Mouse (Mus musculus) adrenal gland, postnatal 25 days (tissue): ENCODE data around the gene Snx30. TPM values are rescaled to one million over a fixed set of nuclear protein-coding genes. Genes with fewer than 3 reads are reported as not detected.
A peak's percentile ranks its signal among the peaks of the same experiment; 100 is the strongest.
"Not testable (repeated sequence)": the region's sequence is repeated elsewhere in the genome, so short reads cannot be mapped to it uniquely, and the experiment has no call there.

Experiments
- DNase-seq: peaks from one replicate; pipeline ENCODE4 v3.0.0; 2021; ENCODE audit warnings: mixed read lengths
- long read RNA-seq: library from polyadenylated mRNA; stranded (forward); transcript quantifications from one replicate; pipeline ENCODE4 v2.0.0, GENCODE M21; 2021
- total RNA-seq: library from RNA; stranded (reverse); gene quantifications from 2 replicates; pipeline ENCODE4 v1.2.3, GENCODE M21; 2021

Gene Snx30
- total RNA-seq: 4.2 and 6.7 TPM in 2 replicates
- long read RNA-seq, full-length matches to known transcripts: 7 of 12 reads
- long read RNA-seq, partial matches to known transcripts: 0 of 12 reads
- long read RNA-seq, other reads (novel, unspliced or antisense): 5 of 12 reads

DNA sequence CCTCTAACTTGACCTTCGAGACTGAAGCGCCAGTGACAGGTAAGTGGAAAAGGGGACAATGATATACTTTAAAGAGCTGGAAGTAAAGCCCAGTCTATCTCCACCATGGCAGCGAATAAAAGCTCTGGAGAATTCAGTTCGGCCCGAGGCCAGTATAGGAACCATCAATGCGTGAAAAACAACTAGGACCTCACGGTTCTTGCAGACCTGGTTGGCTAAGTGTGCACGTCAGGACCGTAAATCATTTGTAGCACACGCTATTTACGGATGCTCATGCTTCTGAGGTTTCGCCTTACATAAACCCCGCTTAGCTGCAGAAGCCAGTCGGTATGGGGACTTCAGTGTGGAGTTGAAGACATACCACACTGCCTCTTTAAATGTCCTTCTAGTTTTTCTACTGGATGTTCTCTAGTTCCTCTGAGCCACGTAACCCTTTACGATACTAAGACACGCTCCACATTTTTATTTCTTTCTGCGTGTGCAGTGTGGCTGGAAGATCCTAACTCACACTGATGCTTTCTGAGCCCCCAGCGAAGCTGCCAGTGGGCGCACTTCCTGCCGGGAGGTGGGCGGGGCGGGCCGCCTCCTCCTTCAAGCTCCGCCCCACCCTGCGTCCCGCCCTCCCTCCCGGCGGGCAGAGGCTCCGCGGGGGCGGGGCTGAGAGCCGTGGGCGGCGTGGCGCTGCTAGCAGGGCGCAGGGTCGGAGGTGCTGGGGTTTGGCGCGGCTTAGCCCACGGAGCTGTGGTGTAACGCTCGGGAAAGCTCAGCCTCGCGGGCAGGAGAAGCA lies at the start of gene Snx30:
Gene Snx30 (plus strand): TSS at position 660 of the 787 bp plus-strand sequence.
- DNase-seq: peak; percentile 94

GRCm38 (mm10) chr4:59756332-59757082 lies 49.1 kb upstream of the Snx30 start:
- peak; percentile 87 for DNase-seq

DNA sequence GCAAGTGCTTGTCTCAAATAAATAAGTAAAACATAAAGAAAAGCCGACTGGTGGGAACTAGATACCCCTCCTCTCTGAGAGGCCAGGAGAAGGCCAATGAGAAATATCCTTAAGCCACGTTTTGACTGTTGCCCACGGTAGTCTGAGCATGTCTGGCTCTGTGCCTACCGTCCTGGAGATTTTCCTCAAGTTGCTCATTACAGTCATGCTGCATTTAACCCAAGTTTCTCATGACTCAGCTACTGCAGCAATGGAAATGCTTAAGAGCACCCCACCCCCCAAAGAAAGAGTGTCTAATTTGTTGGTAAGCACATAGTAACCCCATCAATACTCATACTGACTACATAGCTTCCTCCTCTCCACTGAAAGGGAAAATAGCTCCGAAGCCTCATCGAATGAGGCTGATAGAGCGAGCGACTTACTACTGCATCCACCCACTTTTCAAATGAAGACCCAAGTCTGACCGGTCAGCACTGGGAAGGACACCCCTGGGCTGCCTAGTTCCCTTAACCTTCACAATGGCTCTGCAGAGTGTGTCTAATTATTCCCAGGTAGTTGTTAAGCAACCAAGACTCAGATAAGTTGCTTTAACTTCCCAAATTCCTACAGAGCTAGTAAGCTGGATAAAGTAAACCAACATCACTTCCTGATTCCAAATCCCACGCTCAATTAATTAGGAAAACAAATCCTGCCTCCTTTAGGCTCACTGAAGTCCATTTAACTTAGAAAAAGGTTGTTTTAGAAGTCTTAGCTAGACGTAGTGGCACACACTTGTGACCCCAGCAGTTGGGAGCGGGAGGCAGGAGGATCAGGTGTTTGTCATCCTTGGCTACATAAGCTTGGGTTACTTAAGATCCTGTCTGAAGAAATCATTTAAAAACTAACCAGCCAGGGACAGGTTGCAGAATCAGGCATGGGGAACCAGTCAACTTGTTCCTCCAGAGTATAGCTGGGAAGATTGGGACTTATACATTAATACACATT lies 47.9 kb upstream of the Snx30 start:
- no peak for DNase-seq

DNA sequence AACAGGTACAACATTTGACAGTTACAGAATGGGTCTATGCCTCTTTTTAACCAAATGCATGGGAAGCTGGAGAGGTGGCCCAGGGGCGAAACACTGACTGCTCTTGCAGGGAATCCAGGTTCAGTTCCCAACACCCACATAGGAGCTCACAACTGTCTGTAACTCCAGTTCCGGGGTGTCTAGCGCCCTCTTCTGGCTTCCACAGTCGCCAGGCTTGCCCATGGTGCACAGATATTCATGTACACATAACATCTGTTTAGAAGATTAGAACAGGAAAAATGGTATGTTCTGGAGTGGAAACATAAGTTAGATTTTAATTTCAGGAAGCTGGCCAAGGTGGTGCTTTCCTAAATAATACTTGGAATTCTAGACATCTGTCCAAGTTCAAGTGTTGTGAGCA lies 45.6 kb upstream of the Snx30 start:
- DNase-seq: no peak

DNA sequence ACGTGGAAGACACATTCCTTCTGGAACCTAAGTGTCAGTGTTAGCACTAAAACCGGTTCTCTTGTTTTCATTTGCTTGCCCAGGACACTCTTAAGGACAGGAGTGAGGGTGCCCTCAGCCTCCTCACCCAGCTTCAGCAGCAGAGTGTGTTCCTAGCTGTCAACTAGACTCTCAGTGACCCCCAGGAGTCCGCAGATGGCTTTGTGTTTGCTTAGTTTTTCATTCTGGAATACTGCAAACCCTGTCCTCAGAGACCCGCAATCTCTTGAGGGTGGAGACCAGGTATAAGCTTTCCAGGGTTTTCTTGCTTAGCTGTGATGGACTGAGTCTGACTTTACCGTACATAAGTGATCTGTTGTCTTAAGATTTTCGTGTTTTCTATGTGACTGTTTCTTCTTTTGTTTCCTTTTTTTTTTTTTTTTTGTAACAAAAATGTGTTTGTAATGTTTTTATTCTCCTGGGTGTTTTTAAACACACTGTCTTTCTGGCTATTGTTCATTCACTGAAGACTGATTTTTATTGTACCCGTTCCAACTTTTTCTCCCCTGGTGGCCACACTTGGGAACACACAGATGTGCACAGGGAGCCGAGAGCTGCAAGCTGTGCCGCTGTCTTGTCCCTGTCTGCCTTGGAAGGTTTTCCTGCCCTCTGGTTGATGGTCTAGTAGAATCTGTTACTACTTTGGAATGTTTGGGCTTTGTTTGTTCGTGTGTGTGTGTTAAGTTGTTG lies 44.8 kb upstream of the Snx30 start:
- DNase-seq: peak; percentile 56

DNA sequence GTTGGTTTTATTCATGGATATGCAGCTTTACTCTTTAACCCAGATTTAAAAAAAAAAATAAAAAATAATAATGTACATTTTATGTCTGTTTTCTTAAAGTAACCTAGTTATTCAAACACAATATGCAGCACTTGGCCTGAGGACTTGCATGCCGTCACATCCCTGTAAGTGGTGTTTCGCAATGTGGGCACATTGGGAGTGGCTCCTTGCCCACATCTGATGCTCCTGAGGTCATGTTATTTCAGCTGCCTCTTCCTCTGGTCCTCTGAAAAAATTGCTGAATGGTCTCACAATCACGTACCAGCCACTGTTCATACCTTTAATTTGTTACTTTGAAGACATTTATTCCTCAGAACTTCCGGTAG lies 44.3 kb upstream of the Snx30 start:
- DNase-seq: no peak

GRCm38 (mm10) chr4:59764950-59765349 lies 40.7 kb upstream of the Snx30 start:
- no peak for DNase-seq

DNA sequence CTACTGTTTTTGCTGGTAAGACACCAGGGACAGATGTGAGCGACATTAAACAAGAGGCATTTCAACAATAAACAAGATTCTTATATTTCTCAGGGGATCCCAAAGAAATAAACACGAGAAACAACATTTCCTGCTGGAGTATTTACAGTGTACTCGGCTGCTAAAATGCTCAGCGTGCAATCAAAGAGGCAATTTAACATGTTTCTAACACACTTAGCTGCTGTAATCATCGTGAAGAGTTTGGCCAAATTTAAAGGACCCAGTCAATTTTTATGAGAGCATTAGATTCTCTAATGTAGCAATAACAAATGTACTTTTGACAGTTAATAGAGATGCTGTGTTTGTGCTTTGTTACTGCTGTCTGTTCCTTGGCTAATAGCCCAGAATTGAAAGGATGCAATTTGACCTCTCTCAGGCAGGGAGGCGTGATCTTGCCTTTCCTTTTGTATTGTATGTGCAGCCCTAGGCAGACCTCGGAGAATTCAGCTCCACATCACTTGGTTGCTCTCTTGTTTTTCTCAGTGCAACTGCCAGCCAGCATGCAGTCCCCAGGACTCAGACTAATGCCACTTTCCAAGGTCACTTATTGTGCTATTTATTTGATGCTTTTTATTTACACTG lies 40.1 kb upstream of the Snx30 start:
- no peak for DNase-seq

DNA sequence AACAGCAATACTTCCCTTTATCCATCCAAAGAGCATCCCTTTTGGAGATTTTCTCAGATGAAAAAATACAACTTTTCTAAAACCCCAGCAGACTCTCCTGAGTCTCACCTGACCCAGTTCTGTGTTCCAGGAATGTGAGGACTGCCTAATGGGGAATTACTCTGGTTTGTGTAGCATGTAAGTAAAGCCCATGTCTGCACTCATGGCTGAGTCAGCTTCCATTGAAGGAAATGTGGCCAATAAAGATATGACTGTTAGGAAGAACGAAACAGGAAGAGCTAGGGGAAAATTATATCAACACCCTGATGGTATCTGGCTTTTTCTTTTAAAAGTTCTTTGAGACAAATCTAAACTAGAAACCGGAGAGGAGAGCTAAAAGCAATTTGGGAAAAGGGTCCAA lies 37.9 kb upstream of the Snx30 start:
- no peak for DNase-seq

DNA sequence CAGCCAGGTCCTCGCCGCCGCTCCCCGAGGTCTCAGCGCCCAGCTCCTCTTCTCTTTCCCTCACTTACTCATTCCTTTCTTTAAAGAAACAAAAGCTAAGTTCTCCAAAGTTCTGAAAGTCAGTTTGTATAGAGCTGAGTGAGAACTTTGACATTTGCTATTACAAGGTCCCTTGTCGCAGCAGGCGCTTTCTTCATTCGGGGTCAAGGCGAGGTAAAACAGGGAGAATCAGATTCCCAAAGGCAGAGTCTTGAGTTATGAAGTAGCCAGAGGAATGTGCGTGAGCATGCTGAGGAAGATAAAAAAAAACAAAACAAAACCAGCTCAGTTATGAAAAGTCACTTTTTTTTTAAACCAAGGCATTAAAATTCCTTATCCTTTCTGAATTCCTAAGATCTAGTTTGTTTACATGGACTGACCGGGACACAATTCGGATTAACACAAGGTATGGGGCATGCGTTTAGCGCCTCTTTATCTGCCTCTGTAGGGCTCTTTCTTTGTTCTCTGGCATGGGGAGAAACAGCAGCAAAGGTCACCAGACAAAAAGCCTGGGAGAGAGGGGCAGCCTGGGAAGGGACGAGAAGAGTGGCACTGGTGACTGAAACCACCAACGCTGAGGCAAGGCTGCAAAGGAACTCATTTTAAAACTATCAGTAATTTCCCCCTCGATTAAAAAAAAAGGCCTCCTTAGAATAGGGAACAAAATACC lies 33.3 kb upstream of the Snx30 start:
- no peak for DNase-seq

DNA sequence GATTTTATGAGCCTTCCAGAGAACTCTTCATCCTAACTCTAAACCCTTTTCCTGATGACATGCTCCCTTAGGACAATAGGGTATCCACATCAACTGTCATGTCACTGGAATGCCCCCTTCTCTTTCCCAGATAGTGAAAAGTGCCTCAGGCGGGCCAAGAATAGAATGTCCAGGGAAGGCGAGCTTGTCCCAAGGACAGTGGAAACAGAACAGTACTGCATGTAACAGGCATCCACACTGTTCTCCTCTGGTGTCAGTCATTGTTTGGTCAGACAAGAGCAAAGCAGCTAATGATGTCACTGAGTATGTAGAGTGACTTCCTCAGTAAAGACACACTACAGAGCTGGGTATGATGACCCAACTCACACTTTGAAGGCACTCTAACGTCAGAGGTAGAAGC lies 27.8 kb upstream of the Snx30 start:
- no peak for DNase-seq

GRCm38 (mm10) chr4:59780568-59780967 lies 25.1 kb upstream of the Snx30 start:
- DNase-seq: no peak

DNA sequence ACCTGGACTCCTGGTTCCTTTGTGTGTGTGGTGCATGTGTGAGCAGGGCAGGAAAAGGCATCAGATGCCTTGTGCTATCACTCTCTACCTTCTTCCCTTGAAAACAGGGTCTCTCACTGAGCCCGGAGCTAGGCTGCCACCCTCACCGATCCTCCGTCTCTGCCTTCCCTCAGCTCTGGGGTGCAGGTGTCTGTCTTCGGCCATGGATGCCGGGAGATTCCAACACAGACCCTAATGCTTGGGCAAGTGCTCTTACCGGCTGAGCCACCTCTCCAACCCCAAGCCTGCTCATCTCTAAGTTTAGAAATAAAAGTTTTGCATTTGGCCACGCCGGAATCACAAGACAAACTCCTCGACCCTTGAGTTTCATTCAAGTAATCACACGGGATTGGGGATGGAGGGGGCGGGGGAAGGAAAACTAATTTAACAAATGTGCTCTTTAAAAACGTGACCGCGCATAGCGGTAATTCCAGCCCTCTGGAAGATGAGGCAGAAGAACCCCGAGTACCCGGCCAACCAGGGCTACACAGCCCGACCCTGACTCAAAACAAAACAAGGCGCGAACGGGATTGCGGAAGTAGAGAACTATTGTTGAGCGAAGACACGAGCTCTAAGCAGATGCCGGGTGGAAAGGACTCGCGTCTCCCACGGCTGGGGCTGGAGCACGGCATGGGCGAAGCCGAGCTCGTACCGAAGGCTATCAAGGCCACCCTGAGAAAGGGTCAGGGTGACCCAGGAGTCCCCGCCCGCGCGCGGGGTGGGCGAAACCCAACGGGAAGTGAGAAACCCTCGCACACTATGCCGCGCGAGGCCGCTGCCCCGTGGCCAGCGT lies 22.6 kb upstream of the Snx30 start:
- no peak for DNase-seq

DNA sequence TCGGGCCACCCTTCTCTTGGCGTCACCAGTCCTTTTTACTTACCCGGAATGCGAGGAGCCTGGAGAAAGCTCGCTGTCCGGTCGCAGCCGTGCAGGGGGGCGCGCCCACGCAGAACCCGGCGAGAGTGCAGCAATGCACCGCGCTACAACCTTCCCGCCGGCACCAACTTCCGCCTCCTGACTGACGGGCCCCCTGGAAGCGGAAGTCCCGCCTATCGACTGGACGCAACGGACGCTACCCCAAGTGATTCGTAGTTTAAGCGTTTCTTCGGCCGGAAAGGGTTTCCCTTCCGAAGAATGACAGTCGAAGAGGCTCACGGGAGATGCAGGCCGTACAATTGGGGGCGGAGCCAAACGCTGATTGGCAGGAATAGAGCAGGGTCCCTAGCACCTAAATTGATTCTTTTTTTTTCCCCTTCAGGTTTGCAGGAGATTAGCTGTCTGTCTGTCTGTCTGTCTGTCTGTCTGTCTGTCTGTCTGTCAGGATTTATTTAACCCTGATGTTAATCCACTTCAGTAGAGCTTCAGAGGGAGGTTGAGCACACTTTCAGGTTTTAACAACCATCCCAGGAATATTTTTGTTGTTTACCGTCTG lies 21.9 kb upstream of the Snx30 start:
- peak; percentile 91 for DNase-seq

- DNase-seq: no peak
These were observed 20.2 kb upstream of the Snx30 start for GRCm38 (mm10) chr4:59785412-59785811.

GRCm38 (mm10) chr4:59786661-59787060 lies 19.0 kb upstream of the Snx30 start:
- peak; percentile 78 for DNase-seq

GRCm38 (mm10) chr4:59787126-59787525 lies 18.5 kb upstream of the Snx30 start:
- DNase-seq: no peak

GRCm38 (mm10) chr4:59789015-59789414 lies 16.6 kb upstream of the Snx30 start:
- no peak for DNase-seq

DNA sequence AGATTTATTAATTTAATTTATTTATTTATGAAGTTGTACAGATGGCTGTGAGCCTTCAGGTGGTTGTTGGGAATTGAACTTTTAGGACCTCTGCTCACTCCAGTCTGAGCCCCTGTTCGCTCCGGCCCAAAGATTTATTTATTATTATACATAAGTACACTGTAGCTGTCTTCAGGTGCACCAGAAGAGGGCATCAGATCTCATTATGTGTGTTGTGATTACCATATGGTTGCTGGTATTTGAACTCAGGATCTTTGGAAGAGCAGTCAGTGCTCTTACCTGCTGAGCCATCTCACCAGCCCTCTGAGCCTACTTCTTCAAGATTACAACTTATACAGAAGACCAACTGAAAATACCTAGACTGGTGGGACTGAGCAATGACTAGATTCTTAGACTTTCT lies 12.0 kb upstream of the Snx30 start:
- not testable (repeated sequence) for DNase-seq
